Mouse (Mus musculus): ENCODE data around the gene Golga1. TPM values are rescaled to one million over a fixed set of nuclear protein-coding genes. Genes with fewer than 3 reads are reported as not detected.

The Golga1 gene
- total and polyA plus RNA-seq, 2 experiments: 7.1 to 19.1 TPM

- no peak for TF ChIP-seq POLR2A (IDR thresholded peaks at IDR 0.05; ENCODE audit: extremely low read depth, insufficient read depth, low read length)
- TF ChIP-seq CTCF (IDR thresholded peaks at IDR 0.05; ENCODE audit: low read depth, low read length): no peak
- Histone ChIP-seq H3K27ac (replicated peaks; ENCODE audit: insufficient read depth, low read depth, low read length) (no peak overlapping the region), H3K27me3 (ENCODE audit: control insufficient read depth, insufficient read depth, low read length) (no peaks in the 10 kb centered on the region), H3K79me2 (ENCODE audit: control insufficient read depth, insufficient read depth, low read length) (no peaks in the 10 kb centered on the region), H3K9ac (ENCODE audit: low read depth, low read length) (no peak overlapping the region), H3K4me3 (ENCODE audit: insufficient read depth, low read depth, low read length) (no peak overlapping the region), H3K36me3 (ENCODE audit: control insufficient read depth, insufficient read depth, low read length) (no peaks in the 10 kb centered on the region), H3K4me1 (ENCODE audit: control insufficient read depth, insufficient read depth, low read length) (no peaks in the 10 kb centered on the region)
- no peak for DNase-seq (ENCODE audit: extremely low read depth, low read depth, low spot score)
- WGBS: 69% methylated on average over 5 of the region's 5 CpGs
These were observed 95.3 kb downstream of the Golga1 start for GRCm38 (mm10) chr2:38970057-38970456.

GRCm38 (mm10) chr2:38969650-38970049, 95.7 kb downstream of the Golga1 start:
- H3K4me1 ChIP-seq (ENCODE audit: control insufficient read depth, insufficient read depth, low read length): no peaks in the 10 kb centered on the region
- no peaks in the 10 kb centered on the region for H3K36me3 ChIP-seq (ENCODE audit: control insufficient read depth, insufficient read depth, low read length)
- H3K4me3 ChIP-seq (ENCODE audit: insufficient read depth, low read depth, low read length): no peak overlapping the region
- 90% methylated on average over 2 of the region's 2 CpGs for WGBS
- DNase-seq (ENCODE audit: extremely low read depth, low read depth, low spot score): no peak
- H3K27me3 ChIP-seq (ENCODE audit: control insufficient read depth, insufficient read depth, low read length): no peaks in the 10 kb centered on the region
- no peaks in the 10 kb centered on the region for H3K79me2 ChIP-seq (ENCODE audit: control insufficient read depth, insufficient read depth, low read length)
- H3K27ac ChIP-seq (replicated peaks; ENCODE audit: insufficient read depth, low read depth, low read length): no peak overlapping the region
- H3K9ac ChIP-seq (ENCODE audit: low read depth, low read length): no peak overlapping the region
- no peak for TF ChIP-seq CTCF (IDR thresholded peaks at IDR 0.05; ENCODE audit: low read depth, low read length)
- no peak for TF ChIP-seq POLR2A (IDR thresholded peaks at IDR 0.05; ENCODE audit: extremely low read depth, insufficient read depth, low read length)

Other genes starting within 250 kb of the Golga1 start
- 14.8 and 21.1 TPM in 2 replicates for gene Nr6a1, start 137.9 kb downstream of the Golga1 start, total RNA-seq (2014; rRNA removed)
- gene Nr6a1, start 137.9 kb downstream of the Golga1 start, polyA plus RNA-seq (2012; rRNA removed): 5.9 and 7.6 TPM in 2 replicates
- 0.09 and 0.13 TPM in 2 replicates for gene Olfml2a, start 133.6 kb downstream of the Golga1 start, total RNA-seq (2014; rRNA removed)
- gene Olfml2a, start 133.6 kb downstream of the Golga1 start, polyA plus RNA-seq (2012; rRNA removed): 0.07 and 0.09 TPM in 2 replicates
- gene Wdr38, start 68.1 kb downstream of the Golga1 start, total RNA-seq (2014; rRNA removed): 0.55 and 0.67 TPM in 2 replicates
- gene Wdr38, start 68.1 kb downstream of the Golga1 start, polyA plus RNA-seq (2012; rRNA removed): 0.34 TPM in 2 replicates
- gene Arpc5l, start 60.2 kb downstream of the Golga1 start, total RNA-seq (2014; rRNA removed): 41.2 and 45.1 TPM in 2 replicates
- 21.3 and 25.7 TPM in 2 replicates for gene Arpc5l, start 60.2 kb downstream of the Golga1 start, polyA plus RNA-seq (2012; rRNA removed)
- gene Rpl35, start 59.9 kb downstream of the Golga1 start, total RNA-seq (2014; rRNA removed): 179 and 183 TPM in 2 replicates
- gene Rpl35, start 59.9 kb downstream of the Golga1 start, polyA plus RNA-seq (2012; rRNA removed): 56.9 and 60.6 TPM in 2 replicates
- gene Scai, start 125.2 kb upstream of the Golga1 start, total RNA-seq (2014; rRNA removed): 3.4 and 4.7 TPM in 2 replicates
- 0.17 and 0.28 TPM in 2 replicates for gene Scai, start 125.2 kb upstream of the Golga1 start, polyA plus RNA-seq (2012; rRNA removed)
- gene Ppp6c, start 160.9 kb upstream of the Golga1 start, total RNA-seq (2014; rRNA removed): 22.4 and 27.1 TPM in 2 replicates
- gene Ppp6c, start 160.9 kb upstream of the Golga1 start, polyA plus RNA-seq (2012; rRNA removed): 16.3 and 20.9 TPM in 2 replicates

Data from liver, adult 2 months (tissue).